Mouse (Mus musculus): ENCODE data around the gene Mill1.
"Not testable (repeated sequence)": the region's sequence is repeated elsewhere in the genome, so short reads cannot be mapped to it uniquely, and the experiment has no call there.

Mill1 gene

DNA sequence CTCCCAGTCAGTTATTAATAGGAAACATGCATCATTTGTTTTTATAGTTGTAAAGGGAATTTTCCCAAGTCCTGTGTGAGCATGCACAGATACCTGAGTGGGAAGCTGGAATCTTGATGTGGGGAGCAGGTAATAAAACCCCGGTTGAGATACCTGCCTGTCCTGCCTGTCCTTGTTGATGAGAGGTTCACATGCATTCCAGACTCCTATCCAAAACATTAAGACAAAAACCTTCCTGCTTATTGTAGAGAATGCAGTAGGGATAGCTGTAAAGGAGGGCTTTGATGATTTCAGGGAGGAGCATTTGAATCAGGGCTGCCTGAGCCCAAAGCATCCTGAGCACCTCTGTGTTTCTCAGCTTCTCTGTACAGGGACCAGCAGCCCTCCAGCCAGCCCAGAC, at the start of gene Mill1:
Mill1 (plus strand) TSS at position 301 of the 400 bp plus-strand sequence.
- DNase-seq = no peak

DNA sequence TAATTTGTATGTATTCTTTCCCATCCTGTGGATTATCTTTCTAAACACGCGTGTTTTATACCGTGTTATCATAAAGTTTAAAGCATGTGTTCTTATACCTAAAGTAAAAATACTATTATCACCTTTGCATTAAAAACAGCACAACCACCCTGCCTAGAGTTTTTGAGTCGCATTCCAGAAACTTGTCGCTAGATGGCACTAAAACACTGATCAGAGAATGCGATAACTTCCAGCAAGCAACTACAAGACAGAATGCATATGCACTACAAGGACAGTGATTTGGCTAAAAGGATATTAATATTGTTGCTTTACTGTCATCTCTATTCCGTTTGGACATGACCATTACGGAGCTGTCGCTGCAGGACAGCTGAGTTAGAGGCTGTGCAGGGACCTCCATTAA, 34.2 kb upstream of the Mill1 start:
- DNase-seq = no peak

DNA sequence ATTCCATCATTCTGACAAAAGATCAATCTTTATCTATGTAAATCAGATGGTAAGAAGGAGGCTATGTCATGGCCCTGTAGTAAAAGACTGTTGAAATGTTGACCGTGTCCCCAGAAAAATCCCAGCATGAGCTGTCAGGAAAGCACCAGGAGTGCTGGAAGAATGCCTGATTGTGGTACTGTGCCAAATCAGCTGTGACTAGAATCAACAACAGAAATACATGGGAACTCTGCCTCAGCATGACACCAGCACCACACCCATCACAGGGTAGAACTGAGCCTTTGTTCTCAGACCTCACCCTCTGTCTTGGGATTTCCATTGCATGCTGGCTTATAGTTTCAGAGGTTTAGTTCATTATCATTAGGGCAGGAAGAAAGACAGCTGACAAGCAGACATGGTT, 30.4 kb upstream of the Mill1 start:
- DNase-seq = no peak

DNA sequence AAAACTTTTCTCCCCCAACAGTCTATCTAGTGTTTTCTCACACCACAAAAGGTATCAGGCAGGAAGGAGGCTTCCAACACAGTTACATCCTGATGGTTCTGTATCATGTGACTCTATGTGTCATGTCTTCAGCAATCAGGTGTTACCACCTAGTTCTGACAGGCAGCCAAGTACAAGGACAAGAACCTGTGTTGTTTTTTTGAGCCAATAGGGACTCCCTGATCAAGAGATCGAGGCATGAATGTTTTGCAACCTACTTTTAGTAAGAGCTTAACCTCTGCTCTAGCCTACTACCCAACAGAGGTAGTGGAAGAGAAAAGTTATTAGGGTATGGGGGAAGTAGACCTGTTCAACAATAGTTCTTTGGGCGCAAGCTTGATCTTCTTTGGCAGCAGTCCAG, 6.6 kb upstream of the Mill1 start:
- no peak for DNase-seq

DNA sequence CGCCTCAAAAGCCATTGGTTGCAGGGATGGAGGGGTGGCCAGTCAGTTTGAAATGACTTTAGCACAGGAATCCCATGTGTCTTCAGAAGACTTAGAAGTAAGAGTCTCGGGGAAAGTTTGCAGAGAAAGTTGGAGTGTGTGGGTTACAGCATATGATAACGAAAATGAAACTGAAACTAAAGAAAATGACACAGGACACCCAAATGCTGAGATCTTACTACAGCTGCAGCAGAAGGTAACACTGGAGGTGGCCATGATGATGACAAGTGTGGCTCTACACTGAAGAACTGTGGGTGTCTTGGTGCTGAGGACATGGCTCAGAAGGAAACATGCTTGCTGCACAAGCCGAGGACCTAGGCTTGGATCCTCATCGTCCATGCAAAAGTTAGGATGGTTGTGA, 3.9 kb upstream of the Mill1 start:
- no peak for DNase-seq

DNA sequence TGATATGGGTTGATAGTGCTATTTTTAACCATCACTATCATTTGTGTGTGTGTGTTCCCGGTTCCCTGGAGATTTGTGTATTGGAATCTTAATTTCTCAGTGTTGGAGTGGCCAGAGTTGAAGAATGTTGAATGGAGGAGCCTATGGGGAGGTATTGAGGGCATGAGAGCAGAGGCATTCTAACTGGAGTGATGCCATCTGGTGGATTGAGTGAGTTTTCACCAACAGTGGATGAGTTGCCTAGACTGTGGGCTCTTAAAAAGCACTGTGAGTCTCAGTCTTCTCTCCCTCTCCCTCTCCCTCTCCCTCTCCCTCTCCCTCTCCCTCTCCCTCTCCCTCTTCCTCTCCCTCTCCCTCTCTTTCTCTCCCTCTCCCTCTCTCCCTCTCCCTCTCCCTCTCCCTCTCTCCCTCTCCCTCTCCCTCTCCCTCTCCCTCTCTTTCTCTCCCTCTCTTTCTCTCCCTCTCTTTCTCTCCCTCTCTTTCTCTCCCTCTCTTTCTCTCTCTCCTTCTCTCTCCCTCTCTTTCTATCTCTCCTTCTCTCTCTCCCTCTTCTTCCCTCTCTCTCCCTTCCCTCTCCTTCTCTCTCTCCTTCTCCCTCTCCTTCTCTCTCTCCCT, 1.1 kb upstream of the Mill1 start:
- not testable (repeated sequence) for DNase-seq

DNA sequence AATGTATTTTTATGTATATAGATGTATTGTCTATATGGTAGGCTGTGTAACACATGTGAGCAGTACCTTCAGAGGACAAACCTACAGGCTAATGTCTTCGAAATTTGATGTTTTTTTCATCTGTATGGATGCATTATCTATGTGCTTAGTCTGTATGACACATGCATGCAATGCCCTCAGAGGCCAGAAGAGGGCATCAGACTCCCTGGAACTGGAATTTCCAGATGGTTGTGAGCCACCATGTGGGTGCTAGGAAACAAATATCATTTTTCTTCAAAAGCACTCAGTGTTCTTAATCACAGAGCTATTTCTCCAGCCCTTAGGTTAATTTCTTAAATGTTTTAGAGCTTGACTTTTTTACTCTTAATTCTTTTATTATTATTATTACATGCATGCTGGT, 15.1 kb downstream of the Mill1 start:
- DNase-seq = no peak

DNA sequence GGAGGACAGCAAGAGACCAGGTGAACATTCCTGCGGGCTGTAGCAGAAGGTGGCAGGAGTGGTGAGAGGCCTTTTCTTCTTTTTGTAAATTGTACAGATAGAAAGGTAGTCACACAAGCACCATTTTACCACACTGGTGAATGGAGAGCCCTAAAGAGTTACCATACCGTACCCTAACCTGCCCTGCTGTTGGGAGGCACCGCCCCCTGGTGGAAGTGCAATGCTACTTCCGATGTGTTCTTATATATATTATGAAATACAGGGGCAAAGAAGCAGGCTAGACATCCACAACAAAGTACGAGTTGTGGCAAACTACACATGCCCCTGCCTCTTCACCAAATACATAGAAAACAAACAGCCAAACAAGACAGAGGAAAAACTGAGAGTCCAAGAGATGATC, 19.9 kb downstream of the Mill1 start:
- DNase-seq = no peak

Measured in B cell, adult 2 months (primary cell).